ENCODE assay signal across 16 mouse cellular contexts in genomic region chr13:52035731-52036130, GRCm38 (mm10).
DNase-seq lines count a peak whose midpoint lies in the region; ATAC-seq and TF ChIP-seq lines count a peak whose summit lies in the region.
"Had no signal": no experiment of that assay in that cellular context is flagged by ENCODE, and none has a peak within 500 bp of the region (broad histone marks: within the 10 kb centered on the region; RNA-seq: fewer than 3 reads in every experiment).

No protein-coding gene starts in this region.

- ATAC-seq in heart, postnatal 0 days (ENCODE audit: insufficient read depth, low read depth): peak; percentile 24; the same call in 1 of the 2 replicates
- ATAC-seq in intestine, embryonic 15.5 days: peak; percentile 67
- ATAC-seq in megakaryocyte-erythroid progenitor cell, adult 5-6 weeks (replicated peaks; ENCODE audit: low FRiP score, low TSS enrichment, poor library complexity, severe bottlenecking): 0 out of 2 replicates have a peak, but pooled peaks have one; percentile 41

- no peak for DNase-seq in heart, postnatal 0 days (ENCODE audit: low spot score)
- DNase-seq in heart, postnatal 14 days: no peak
- DNase-seq in CD4-positive helper T cell, adult 2 months (ENCODE audit: low read depth, low spot score): peak; percentile 33
- DNase-seq in left cerebral cortex, postnatal 14 days (ENCODE audit: low spot score in 2 of 2): no peak
- DNase-seq in kidney, postnatal 4 days: no peak
- DNase-seq in gastrocnemius, postnatal 10 days: no peak
- DNase-seq: cerebellum, postnatal 10 days; forebrain, postnatal 0 days; heart, adult 18-20 months had no signal

- WGBS in heart, postnatal 0 days: 56% methylated on average over 6 of the region's 6 CpGs
- 57% methylated on average over 6 of the region's 6 CpGs for WGBS in intestine, embryonic 15.5 days

- H3K27me3 ChIP-seq in heart, postnatal 0 days (ENCODE audit: control insufficient read depth, insufficient read depth, low read length): no peaks in the 10 kb centered on the region
- no peaks in the 10 kb centered on the region for H3K27me3 ChIP-seq in intestine, embryonic 15.5 days (replicated peaks)
- H3K27me3 ChIP-seq: CH12.LX; embryonic facial prominence, embryonic 15.5 days; lung, embryonic 15.5 days had no signal

- TF ChIP-seq CTCF in heart, postnatal 0 days (IDR thresholded peaks at IDR 0.05; ENCODE audit: low read depth): no peak

- no peaks in the 10 kb centered on the region for H3K9me3 ChIP-seq in heart, postnatal 0 days (replicated peaks; ENCODE audit: control insufficient read depth, low read length)
- no peaks in the 10 kb centered on the region for H3K9me3 ChIP-seq in intestine, embryonic 15.5 days
- H3K9me3 ChIP-seq: embryonic facial prominence, embryonic 15.5 days; lung, embryonic 15.5 days had no signal

- H3K27ac ChIP-seq in heart, postnatal 0 days (ENCODE audit: low read depth): no peak overlapping the region
- H3K27ac ChIP-seq in intestine, embryonic 15.5 days: 0 out of 2 replicates have a peak overlapping the region, but pooled peaks have one; percentile 27
- H3K27ac ChIP-seq: embryonic facial prominence, embryonic 15.5 days; kidney, postnatal 0 days; lung, embryonic 15.5 days had no signal

- no peak overlapping the region for H3K9ac ChIP-seq in heart, postnatal 0 days (replicated peaks; ENCODE audit: low read depth, low read length)
- no peak overlapping the region for H3K9ac ChIP-seq in intestine, embryonic 15.5 days
- H3K9ac ChIP-seq: embryonic facial prominence, embryonic 15.5 days; forebrain, postnatal 0 days; lung, embryonic 15.5 days had no signal

- H3K4me2 ChIP-seq in heart, postnatal 0 days (ENCODE audit: low read depth, low read length): no peak overlapping the region
- H3K4me2 ChIP-seq in intestine, embryonic 15.5 days (replicated peaks): no peak overlapping the region
- H3K4me2 ChIP-seq: embryonic facial prominence, embryonic 15.5 days; lung, embryonic 15.5 days had no signal

- no peaks in the 10 kb centered on the region for H3K36me3 ChIP-seq in heart, postnatal 0 days (replicated peaks; ENCODE audit: control insufficient read depth, insufficient read depth, low read length)
- H3K36me3 ChIP-seq in intestine, embryonic 15.5 days: no peaks in the 10 kb centered on the region
- H3K36me3 ChIP-seq: embryonic facial prominence, embryonic 15.5 days; hindbrain, embryonic 10.5 days; lung, embryonic 15.5 days had no signal

- no peak overlapping the region for H3K4me3 ChIP-seq in heart, postnatal 0 days (ENCODE audit: low read depth, low read length)
- no peak overlapping the region for H3K4me3 ChIP-seq in intestine, embryonic 15.5 days (replicated peaks)
- H3K4me3 ChIP-seq: embryonic facial prominence, embryonic 15.5 days; hindbrain, embryonic 10.5 days; lung, embryonic 15.5 days had no signal

- TF ChIP-seq EP300 in heart, postnatal 0 days (IDR thresholded peaks at IDR 0.05; ENCODE audit: low read depth): no peak

- intact Hi-C loops in heart, postnatal 14 days (cut with DNase I): no loop called here
- intact Hi-C loops in left cerebral cortex, postnatal 14 days (cut with DNase I): no loop called here

- peaks cover 18% of the 10 kb centered on the region for H3K4me1 ChIP-seq in heart, postnatal 0 days (ENCODE audit: control insufficient read depth, insufficient read depth)
- H3K4me1 ChIP-seq in intestine, embryonic 15.5 days (replicated peaks): peaks cover 19% of the 10 kb centered on the region
- H3K4me1 ChIP-seq: embryonic facial prominence, embryonic 15.5 days had no signal
